Mouse (Mus musculus) testis, adult 2 months (tissue): Measurements from ENCODE around the gene Elp5. TPM values are rescaled to one million over a fixed set of nuclear protein-coding genes. Genes with fewer than 3 reads are reported as not detected.
A peak's percentile ranks its signal among the peaks of the same experiment; 100 is the strongest.

ENCODE experiments used
- H3K27ac ChIP-seq: fragments of 200-500 bp; 2 replicates; pipeline ENCODE4 v1.5.1; 2012; ENCODE audit warnings: low read depth, low read length; ENCODE audit not compliant: control insufficient read depth, insufficient read depth
- H3K27me3 ChIP-seq: fragments of 200-500 bp; 2 replicates; pipeline ENCODE4 v1.6.1; 2012; ENCODE audit warnings: mild to moderate bottlenecking, low read length, moderate library complexity; ENCODE audit not compliant: control insufficient read depth, insufficient read depth
- H3K36me3 ChIP-seq: fragments of 200-500 bp; 2 replicates; pipeline ENCODE4 v1.6.1; 2012; ENCODE audit warnings: mild to moderate bottlenecking, low read length; ENCODE audit not compliant: control insufficient read depth, insufficient read depth
- H3K4me1 ChIP-seq: fragments of 200-500 bp; 2 replicates; pipeline ENCODE4 v1.6.1; 2012; ENCODE audit warnings: low read length; ENCODE audit not compliant: control insufficient read depth, insufficient read depth
- H3K4me3 ChIP-seq: fragments of 200-500 bp; 2 replicates; pipeline ENCODE4 v1.5.1; 2012; ENCODE audit warnings: low read depth, mild to moderate bottlenecking, low read length, moderate library complexity, mixed read lengths; ENCODE audit not compliant: control insufficient read depth
- CTCF ChIP-seq: fragments of 200-500 bp; IDR thresholded peaks from 2 replicates; pipeline ENCODE4 v1.5.1; 2012; ENCODE audit warnings: low read depth, mild to moderate bottlenecking, inconsistent platforms, low read length, moderate library complexity; ENCODE audit not compliant: control insufficient read depth, insufficient read depth, insufficient replicate concordance
- POLR2A ChIP-seq: fragments of 200-500 bp; IDR thresholded peaks from 2 replicates; pipeline ENCODE4 v1.6.1; 2012; ENCODE audit warnings: low read depth, mild to moderate bottlenecking, inconsistent platforms, low read length, moderate library complexity; ENCODE audit not compliant: control insufficient read depth
- polyA plus RNA-seq: library from polyadenylated mRNA; depleted of rRNA; stranded (reverse); fragments of >200 nt; gene quantifications from 2 replicates; pipeline ENCODE4 v1.2.3, GENCODE M21; 2012

Gene Elp5
- polyA plus RNA-seq, 1 experiment, result 226 TPM

DNA sequence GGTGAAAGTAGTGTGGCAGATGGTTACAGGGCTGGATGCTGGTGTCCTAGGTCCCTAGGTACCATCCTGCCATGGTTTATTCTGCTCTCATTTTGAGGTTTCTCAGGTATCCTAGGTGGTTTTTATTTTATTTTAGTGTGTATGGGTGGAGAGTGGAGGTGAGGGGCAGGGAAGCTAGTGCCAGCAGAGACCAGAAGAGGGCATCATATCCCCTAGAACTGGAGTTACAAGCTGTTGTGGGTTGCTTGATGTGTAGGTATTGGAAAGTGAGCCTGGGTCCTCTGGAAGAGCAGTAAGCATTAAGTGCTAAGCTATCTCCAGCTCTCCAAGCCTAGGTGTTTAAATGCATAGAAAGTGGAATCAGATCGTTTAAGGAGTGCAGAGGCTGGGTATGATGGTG lies 30.0 kb downstream of the Elp5 start:
- TF ChIP-seq POLR2A (no peak), CTCF (no peak)
- H3K27ac ChIP-seq, result no peak overlapping the region
- H3K36me3 ChIP-seq, result no peaks in the 10 kb centered on the region
- H3K27me3 ChIP-seq, result no peaks in the 10 kb centered on the region
- peaks cover 15% of the 10 kb centered on the region for H3K4me1 ChIP-seq
- H3K4me3 ChIP-seq, result no peak overlapping the region

GRCm38 (mm10) chr11:69950807-69951459 lies 31.4 kb downstream of the Elp5 start:
- Histone ChIP-seq H3K36me3 (no peaks in the 10 kb centered on the region), H3K4me1 (peaks cover 18% of the 10 kb centered on the region), H3K27me3 (no peaks in the 10 kb centered on the region), H3K27ac (no peak overlapping the region), H3K4me3 (no peak overlapping the region)
- no peak for TF ChIP-seq CTCF
- TF ChIP-seq POLR2A, result no peak

- no peak overlapping the region for H3K27ac ChIP-seq
Observed at GRCm38 (mm10) chr11:69948763-69949150, 33.6 kb downstream of the Elp5 start.

DNA sequence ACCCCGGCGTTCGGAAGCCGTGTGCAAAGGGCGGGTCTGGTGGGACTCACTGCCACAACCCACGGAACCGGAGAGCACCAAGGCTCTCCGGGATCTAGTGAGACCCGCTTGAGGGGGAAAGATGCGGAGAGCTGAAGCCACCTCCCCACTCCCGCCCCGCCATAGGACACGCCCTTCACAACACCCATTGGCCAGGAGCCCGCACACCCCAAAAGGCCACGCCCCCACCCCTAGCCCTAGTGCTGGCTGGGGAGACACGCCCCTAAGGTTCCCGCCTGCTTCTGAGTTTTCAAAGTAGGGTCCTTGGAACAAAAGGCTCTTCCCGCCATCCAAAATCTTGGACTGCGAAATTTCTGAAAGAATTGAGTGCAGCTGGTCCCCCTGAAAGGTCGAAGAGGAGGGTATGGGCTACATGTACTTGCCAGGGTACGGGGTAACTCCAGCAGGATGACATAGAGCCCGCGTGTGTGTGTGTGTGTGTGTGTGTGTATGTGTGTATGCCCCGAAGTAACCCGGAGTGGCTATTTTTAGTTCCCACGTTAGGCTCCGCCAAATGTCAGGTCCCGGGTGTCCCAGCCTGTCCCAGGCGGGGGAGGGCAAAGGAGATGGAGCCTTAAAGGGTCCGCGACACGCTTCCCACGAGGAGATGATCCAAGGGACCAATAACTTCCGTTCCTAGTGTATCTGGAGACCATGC lies 34.1 kb downstream of the Elp5 start, which contains the start of gene Slc2a4:
Gene Slc2a4, minus strand, starts transcription at position 123 of the 697 bp plus-strand sequence.
- H3K27me3 ChIP-seq, result no peaks in the 10 kb centered on the region
- TF ChIP-seq CTCF (no peak), POLR2A (no peak)
- no peak within 1 kb of the TSS for H3K27ac ChIP-seq
- H3K4me3 ChIP-seq, result peak within 1 kb of the TSS; percentile 50
- H3K36me3 ChIP-seq, result no peaks in the 10 kb centered on the region
- H3K4me1 ChIP-seq, result peaks cover 18% of the 10 kb centered on the region

More at GRCm38 (mm10) chr11:69948763-69949150, 33.6 kb downstream of the Elp5 start:
- no peaks in the 10 kb centered on the region for H3K36me3 ChIP-seq
- peak; percentile 82; the same call in 1 of the 2 replicates for TF ChIP-seq CTCF
- no peak for TF ChIP-seq POLR2A
- H3K27me3 ChIP-seq, result no peaks in the 10 kb centered on the region
- peak overlapping the region; percentile 37 for H3K4me3 ChIP-seq
- peaks cover 18% of the 10 kb centered on the region for H3K4me1 ChIP-seq

- Histone ChIP-seq H3K4me3 (peak overlapping the region; percentile 50), H3K27me3 (no peaks in the 10 kb centered on the region), H3K36me3 (no peaks in the 10 kb centered on the region), H3K27ac (no peak overlapping the region), H3K4me1 (peaks cover 18% of the 10 kb centered on the region)
- TF ChIP-seq POLR2A (no peak), CTCF (no peak)
Observed at GRCm38 (mm10) chr11:69947337-69948065, 34.8 kb downstream of the Elp5 start.

- H3K27me3 ChIP-seq, result no peaks in the 10 kb centered on the region
- TF ChIP-seq POLR2A (no peak), CTCF (no peak)
- H3K36me3 ChIP-seq, result no peaks in the 10 kb centered on the region
- H3K4me1 ChIP-seq, result peaks cover 18% of the 10 kb centered on the region
- H3K4me3 ChIP-seq, result no peak overlapping the region
- no peak overlapping the region for H3K27ac ChIP-seq
Observed at GRCm38 (mm10) chr11:69945997-69946891, 36.1 kb downstream of the Elp5 start.

DNA sequence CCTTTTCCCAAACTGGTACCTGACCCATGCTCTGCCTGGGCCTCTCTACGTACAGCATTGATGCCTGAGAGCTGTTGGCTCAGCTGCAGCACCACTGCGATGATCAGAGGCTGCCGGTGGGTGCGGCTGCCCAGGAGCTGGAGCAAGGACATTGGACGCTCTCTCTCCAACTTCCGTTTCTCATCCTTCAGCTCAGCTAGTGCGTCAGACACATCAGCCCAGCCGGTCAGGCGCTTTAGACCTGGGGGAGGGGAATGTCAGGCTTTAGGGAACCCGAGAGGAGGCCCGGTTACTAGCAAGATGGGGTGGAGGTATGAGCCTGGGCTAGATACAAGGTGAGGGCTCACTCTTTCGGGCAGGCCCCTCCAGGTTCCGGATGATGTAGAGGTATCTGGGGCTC lies 37.1 kb downstream of the Elp5 start:
- TF ChIP-seq CTCF, result no peak
- Histone ChIP-seq H3K4me1 (peaks cover 20% of the 10 kb centered on the region), H3K27ac (no peak overlapping the region), H3K36me3 (peaks cover 3% of the 10 kb centered on the region), H3K4me3 (no peak overlapping the region), H3K27me3 (no peaks in the 10 kb centered on the region)
